Mouse (Mus musculus): Measurements from ENCODE around the gene Cdk4. TPM values are rescaled to one million over a fixed set of nuclear protein-coding genes. Genes with fewer than 3 reads are reported as not detected.
A peak's percentile ranks its signal among the peaks of the same experiment; 100 is the strongest.

Cdk4 gene
- polyA plus RNA-seq, 1 experiment from 2014 or later, result 2,916 TPM

DNA sequence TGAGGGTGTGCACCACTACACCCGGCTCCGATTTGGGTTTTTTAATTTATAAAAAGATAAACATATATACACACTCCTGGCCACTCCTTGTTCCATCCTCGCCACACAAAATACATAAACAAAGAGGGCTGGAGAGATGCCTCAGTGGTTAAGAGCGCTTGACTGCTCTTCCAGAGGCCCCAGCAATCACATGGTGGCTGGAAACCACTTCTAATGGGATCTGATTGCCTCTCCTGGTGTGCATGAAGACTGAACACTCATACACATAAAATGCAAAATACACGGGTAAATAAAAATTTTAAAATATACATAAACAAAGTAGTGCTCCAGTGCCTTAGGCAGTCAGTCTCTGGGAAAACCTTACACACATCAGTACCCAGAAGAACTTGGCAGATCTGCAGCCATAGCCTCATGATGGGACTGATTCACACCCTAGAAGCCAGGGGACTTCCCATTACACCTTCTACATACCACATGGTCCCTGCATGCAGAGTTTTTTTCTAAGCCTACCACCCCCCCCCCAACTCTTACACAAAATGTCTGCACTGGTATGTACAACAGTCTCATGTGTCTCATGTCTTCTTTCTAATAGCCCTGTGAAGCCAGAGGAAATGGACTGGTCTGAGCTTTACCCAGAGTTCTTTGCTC is 20.7 kb upstream of the Cdk4 start:
- H3K27ac ChIP-seq (replicated peaks), result peak overlapping the region; percentile 89
- H3K4me3 ChIP-seq, result peak overlapping the region; percentile 77
- peaks cover 32% of the 10 kb centered on the region for H3K4me1 ChIP-seq
- no peaks in the 10 kb centered on the region for H3K9me3 ChIP-seq (replicated peaks)
- WGBS, result 22% methylated on average over 5 of the region's 5 CpGs
- no peak for DNase-seq (ENCODE audit: low spot score)
- H3K27me3 ChIP-seq (ENCODE audit: low read depth, poor library complexity, severe bottlenecking), result peaks cover 28% of the 10 kb centered on the region
- H3K36me3 ChIP-seq, result peaks cover 29% of the 10 kb centered on the region

DNA sequence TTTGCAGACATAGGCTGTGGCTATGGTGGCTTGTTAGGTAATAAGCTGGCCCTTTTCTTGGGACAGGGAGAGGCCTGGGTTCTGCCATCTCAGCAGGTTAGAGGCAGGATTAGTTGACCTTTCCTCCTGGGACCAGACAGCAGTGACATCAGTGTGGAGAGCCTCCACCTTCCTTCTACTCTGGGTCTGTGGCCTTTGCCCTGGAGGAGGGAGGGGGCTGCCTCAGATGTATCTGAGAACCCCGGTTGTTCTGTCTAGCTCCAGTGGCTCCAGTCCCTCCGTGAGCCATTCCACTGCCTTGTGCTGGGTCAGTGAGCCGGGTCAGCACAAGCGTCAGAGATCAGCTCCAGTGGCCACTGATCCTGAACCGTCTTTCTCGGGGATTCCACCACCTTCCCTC is 20.1 kb upstream of the Cdk4 start:
- H3K4me1 ChIP-seq, result peaks cover 30% of the 10 kb centered on the region
- peaks cover 29% of the 10 kb centered on the region for H3K36me3 ChIP-seq
- 60% methylated on average over 6 of the region's 6 CpGs for WGBS
- H3K27me3 ChIP-seq (ENCODE audit: low read depth, poor library complexity, severe bottlenecking), result peaks cover 34% of the 10 kb centered on the region
- peak overlapping the region; percentile 77; the same call in 1 of the 2 replicates for H3K4me3 ChIP-seq
- H3K27ac ChIP-seq (replicated peaks), result no peak overlapping the region
- no peaks in the 10 kb centered on the region for H3K9me3 ChIP-seq (replicated peaks)
- no peak for DNase-seq (ENCODE audit: low spot score)

DNA sequence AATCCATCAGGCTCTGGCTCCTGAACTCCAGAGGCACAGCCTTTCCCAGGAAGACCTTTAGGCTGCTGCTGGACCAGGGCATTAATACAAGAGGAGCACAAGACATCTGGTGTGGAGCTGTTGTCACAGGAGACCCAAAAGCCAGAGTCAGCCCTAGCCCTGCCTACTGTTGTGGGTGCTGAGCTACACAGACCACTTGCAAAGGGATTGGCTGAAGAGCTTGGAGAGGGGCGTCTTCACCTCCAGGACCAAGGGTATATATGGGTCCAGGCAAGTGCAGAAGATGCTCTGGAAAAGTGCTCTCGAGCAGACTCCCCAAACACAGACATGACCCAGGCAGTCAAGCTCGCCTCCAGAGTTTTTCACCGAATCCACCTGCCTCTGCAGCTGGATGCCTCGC is 15.4 kb upstream of the Cdk4 start, which contains the start of gene Cyp27b1:
Cyp27b1 (plus strand) TSS at position 297 of the 400 bp plus-strand sequence.
- H3K4me1 ChIP-seq, result peaks cover 25% of the 10 kb centered on the region
- no peaks in the 10 kb centered on the region for H3K9me3 ChIP-seq (replicated peaks)
- 25% methylated on average over 5 of the region's 5 CpGs for WGBS
- peaks cover 60% of the 10 kb centered on the region for H3K27me3 ChIP-seq (ENCODE audit: low read depth, poor library complexity, severe bottlenecking)
- H3K4me3 ChIP-seq, result peak within 1 kb of the TSS; percentile 34
- H3K36me3 ChIP-seq, result peaks cover 29% of the 10 kb centered on the region
- no peak within 1 kb of the TSS for H3K27ac ChIP-seq (replicated peaks)
- DNase-seq (ENCODE audit: low spot score), result no peak

DNA sequence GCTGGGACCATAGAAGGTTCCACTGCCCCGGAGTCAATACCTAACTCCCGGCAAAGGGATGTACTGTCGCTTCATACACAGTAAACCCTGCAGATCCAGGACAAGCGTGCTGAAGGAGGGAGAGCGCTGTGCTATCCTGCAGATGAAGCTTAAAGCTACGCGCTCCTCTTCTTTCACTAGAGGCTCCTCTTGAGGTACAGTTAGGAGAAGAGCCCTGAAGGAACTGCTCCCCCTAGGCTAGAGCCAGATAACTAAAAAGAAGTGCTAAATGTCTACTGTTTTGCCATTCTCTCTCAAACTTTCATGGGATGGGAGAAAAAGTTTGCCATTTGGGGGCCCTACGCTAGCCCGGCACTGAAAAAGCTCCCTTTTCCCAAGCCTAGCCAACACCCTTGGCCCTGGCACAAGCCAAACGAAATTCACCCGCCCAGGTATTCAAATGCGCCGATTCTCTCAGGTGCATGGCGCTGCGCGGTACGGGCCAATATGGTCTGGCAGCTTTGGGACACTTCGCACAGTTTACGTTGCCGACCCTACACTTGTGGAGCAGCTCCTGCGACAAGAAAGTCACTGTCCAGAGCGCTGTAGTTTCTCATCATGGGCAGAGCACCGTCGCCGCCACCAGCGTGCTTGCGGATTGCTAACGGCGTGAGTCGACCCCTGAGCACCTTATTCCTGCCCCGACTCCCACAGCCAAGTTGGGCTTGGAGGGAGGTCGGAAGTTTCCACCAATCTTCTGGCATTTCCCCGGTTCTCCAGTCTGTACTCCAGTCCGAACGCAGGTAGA is 14.5 kb upstream of the Cdk4 start:
- WGBS, result 6% methylated on average over 35 of the region's 35 CpGs
- Histone ChIP-seq H3K27me3 (ENCODE audit: low read depth, poor library complexity, severe bottlenecking) (peaks cover 60% of the 10 kb centered on the region), H3K4me1 (peaks cover 18% of the 10 kb centered on the region), H3K36me3 (peaks cover 26% of the 10 kb centered on the region), H3K27ac (replicated peaks) (no peak overlapping the region), H3K4me3 (peak overlapping the region; percentile 34), H3K9me3 (replicated peaks) (no peaks in the 10 kb centered on the region)
- peak; percentile 30 for DNase-seq (ENCODE audit: low spot score)

DNA sequence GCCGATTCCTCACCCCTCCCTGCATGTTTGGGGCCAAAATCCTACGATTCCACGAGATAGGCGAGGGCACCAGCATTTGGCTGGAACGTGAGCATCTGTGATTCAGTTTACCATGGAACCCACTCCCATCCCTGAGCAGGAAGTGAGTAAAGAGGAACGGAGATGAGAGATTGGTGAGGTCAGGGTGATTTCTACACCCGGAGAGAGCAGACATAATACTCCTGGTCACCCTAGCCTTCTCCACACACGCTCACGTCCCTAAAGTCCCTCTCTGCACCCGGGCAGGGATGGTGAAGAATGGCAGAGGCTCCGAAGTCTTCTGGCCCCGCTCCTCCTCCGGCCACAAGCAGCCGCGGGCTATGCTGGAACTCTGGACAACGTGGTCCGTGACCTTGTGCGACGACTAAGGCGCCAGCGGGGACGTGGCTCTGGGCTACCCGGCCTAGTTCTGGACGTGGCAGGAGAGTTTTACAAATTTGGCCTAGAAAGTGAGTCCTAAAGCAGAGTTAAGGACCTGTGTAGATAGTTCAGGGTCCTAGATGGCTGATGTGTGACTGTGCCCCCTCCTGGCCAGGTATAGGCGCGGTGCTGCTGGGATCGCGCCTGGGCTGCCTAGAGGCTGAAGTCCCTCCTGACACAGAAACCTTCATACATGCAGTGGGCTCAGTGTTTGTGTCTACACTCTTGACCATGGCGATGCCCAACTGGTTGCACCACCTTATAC is 13.8 kb upstream of the Cdk4 start:
- 3% methylated on average over 29 of the region's 29 CpGs for WGBS
- Histone ChIP-seq H3K27me3 (ENCODE audit: low read depth, poor library complexity, severe bottlenecking) (peaks cover 60% of the 10 kb centered on the region), H3K27ac (replicated peaks) (no peak overlapping the region), H3K36me3 (peaks cover 27% of the 10 kb centered on the region), H3K9me3 (replicated peaks) (no peaks in the 10 kb centered on the region), H3K4me3 (peak overlapping the region; percentile 34), H3K4me1 (peaks cover 18% of the 10 kb centered on the region)
- peak; percentile 37 for DNase-seq (ENCODE audit: low spot score)

DNA sequence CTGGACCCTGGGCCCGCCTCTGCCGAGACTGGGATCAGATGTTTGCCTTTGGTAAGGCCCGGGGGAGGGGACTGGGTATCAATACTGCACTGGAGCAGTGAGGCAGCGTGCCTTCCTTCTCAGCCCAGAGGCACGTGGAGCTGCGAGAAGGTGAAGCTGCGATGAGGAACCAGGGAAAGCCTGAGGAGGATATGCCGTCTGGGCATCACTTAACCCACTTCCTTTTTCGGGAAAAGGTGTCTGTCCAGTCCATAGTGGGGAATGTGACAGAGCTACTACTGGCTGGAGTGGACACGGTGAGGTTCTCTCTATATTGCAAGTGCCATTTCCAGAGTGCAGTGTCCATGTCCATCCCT is 13.2 kb upstream of the Cdk4 start:
- Histone ChIP-seq H3K27ac (replicated peaks) (no peak overlapping the region), H3K4me1 (peaks cover 18% of the 10 kb centered on the region), H3K9me3 (replicated peaks) (no peaks in the 10 kb centered on the region), H3K36me3 (peaks cover 27% of the 10 kb centered on the region), H3K27me3 (ENCODE audit: low read depth, poor library complexity, severe bottlenecking) (peaks cover 60% of the 10 kb centered on the region), H3K4me3 (peak overlapping the region; percentile 34; the same call in 1 of the 2 replicates)
- no peak for DNase-seq (ENCODE audit: low spot score)
- WGBS, result 17% methylated on average over 10 of the region's 10 CpGs

DNA sequence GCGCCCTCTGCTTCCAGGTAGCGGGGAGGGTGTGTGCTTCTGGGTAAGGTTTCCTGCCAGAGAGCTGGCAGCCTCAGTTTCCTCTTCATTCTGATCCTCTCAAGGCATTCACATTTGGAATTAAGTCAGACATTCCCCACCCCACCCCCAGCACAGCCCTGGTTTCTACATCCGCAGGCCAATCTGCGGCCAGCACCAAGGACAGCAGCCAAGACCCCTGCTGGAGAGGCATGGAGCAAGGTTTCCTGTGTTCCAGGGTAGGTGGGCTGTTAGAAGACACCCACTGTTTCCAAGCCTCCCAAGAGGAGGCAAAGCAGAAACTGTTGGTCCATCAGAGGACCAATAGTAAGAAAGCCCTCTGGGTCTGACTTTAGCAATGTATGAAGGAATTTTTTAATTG is 8.7 kb upstream of the Cdk4 start:
- Histone ChIP-seq H3K9me3 (replicated peaks) (no peaks in the 10 kb centered on the region), H3K4me3 (no peak overlapping the region), H3K4me1 (peaks cover 31% of the 10 kb centered on the region), H3K36me3 (peaks cover 45% of the 10 kb centered on the region), H3K27ac (replicated peaks) (no peak overlapping the region), H3K27me3 (ENCODE audit: low read depth, poor library complexity, severe bottlenecking) (peaks cover 48% of the 10 kb centered on the region)
- no peak for DNase-seq (ENCODE audit: low spot score)
- WGBS, result 75% methylated on average over 4 of the region's 4 CpGs

DNA sequence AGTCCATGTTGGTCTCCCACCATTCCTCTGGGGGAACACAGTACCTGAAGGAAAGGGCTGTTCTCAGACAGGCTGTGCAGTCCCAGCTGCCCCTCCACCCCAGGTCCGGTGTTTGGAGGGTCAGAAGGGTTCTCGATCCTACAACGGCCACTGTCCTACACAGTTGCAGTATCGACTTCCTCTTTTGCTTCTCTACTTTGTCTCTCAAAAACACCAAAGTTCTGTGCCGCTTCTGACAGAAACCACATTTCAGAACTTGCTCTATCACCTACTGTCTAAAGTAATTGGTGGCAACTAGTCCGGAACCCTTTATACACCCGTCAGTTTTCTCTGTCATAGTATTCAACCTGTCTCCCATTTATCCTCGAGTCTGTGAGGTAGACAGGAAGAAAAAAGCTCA is 7.9 kb upstream of the Cdk4 start:
- Histone ChIP-seq H3K36me3 (peaks cover 45% of the 10 kb centered on the region), H3K27me3 (ENCODE audit: low read depth, poor library complexity, severe bottlenecking) (peaks cover 43% of the 10 kb centered on the region), H3K4me1 (peaks cover 35% of the 10 kb centered on the region), H3K4me3 (no peak overlapping the region), H3K9me3 (replicated peaks) (no peaks in the 10 kb centered on the region), H3K27ac (replicated peaks) (no peak overlapping the region)
- DNase-seq (ENCODE audit: low spot score), result no peak
- WGBS, result 94% methylated on average over 8 of the region's 8 CpGs

DNA sequence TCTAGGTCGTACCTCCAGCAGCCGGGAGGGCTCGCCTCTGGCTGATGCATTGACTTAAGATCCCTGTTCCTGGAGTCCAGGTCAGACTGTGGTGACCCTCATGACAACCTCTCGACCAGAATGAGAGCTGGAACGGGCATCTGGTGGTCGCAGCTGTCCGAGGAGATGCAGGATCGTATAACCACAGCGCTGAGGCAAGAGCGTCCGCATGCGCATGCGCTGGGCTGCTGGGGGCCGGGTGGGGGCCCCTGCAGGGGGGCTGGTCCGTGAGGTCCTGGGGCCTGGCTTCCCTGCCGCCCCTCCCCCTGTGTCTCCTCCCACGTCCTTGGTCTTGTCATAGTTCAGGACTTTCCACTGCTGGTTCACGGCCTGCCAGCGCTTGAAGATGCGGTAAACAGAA is 6.8 kb upstream of the Cdk4 start:
- 90% methylated on average over 20 of the region's 20 CpGs for WGBS
- H3K4me3 ChIP-seq, result no peak overlapping the region
- no peak for DNase-seq (ENCODE audit: low spot score)
- peaks cover 46% of the 10 kb centered on the region for H3K4me1 ChIP-seq
- no peak overlapping the region for H3K27ac ChIP-seq (replicated peaks)
- peaks cover 43% of the 10 kb centered on the region for H3K27me3 ChIP-seq (ENCODE audit: low read depth, poor library complexity, severe bottlenecking)
- no peaks in the 10 kb centered on the region for H3K9me3 ChIP-seq (replicated peaks)
- peaks cover 45% of the 10 kb centered on the region for H3K36me3 ChIP-seq

DNA sequence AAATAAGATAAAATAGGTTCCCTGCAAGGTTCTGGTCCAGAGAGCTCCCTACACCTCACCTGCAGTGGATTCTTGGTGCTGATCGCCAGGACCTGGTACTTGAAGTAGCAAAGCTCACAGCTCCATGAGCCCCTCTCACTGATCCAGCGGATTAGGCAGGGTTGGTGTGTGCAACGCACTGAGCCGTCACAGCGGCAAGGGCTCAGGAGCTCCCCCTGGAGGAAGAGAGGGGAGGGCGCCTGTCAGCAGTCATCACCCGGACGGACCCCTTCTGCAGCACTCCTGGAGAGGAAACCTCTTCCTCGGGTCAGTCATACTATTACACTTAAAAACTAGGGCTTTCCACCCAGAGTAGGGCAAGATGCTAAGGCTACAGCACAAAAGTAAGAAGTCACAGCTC is 5.2 kb upstream of the Cdk4 start:
- H3K4me1 ChIP-seq, result peaks cover 55% of the 10 kb centered on the region
- peak overlapping the region; percentile 99 for H3K4me3 ChIP-seq
- under 1% methylated on average over 9 of the region's 9 CpGs for WGBS
- H3K36me3 ChIP-seq, result peaks cover 45% of the 10 kb centered on the region
- no peaks in the 10 kb centered on the region for H3K9me3 ChIP-seq (replicated peaks)
- DNase-seq (ENCODE audit: low spot score), result peak; percentile 89
- peak overlapping the region; percentile 97; the same call in 1 of the 2 replicates for H3K27ac ChIP-seq (replicated peaks)
- H3K27me3 ChIP-seq (ENCODE audit: low read depth, poor library complexity, severe bottlenecking), result peaks cover 36% of the 10 kb centered on the region

DNA sequence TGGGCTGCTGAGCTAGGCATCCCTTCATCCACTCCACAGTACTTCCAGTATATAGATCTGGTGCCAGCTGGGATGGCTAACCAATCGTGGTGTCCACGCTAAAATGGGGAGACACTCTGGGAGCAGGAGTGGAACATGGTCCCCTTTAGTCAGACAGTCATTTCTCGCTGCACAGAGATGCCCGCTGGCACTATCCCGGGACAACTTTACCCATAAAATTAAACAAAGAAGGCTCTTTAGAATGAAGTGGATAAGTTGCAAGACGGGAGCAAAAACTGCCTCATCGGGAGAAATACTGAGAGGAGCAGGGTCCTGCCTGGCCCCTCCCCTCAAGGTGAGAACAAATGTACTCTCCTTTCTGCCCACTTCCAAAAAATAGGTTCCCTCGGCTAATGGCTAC is 4.6 kb upstream of the Cdk4 start:
- Histone ChIP-seq H3K4me3 (peak overlapping the region; percentile 99), H3K4me1 (peaks cover 55% of the 10 kb centered on the region), H3K9me3 (replicated peaks) (no peaks in the 10 kb centered on the region), H3K27ac (replicated peaks) (peak overlapping the region; percentile 97), H3K36me3 (peaks cover 42% of the 10 kb centered on the region), H3K27me3 (ENCODE audit: low read depth, poor library complexity, severe bottlenecking) (peaks cover 36% of the 10 kb centered on the region)
- WGBS, result 8% methylated on average over 8 of the region's 8 CpGs
- DNase-seq (ENCODE audit: low spot score), result no peak

DNA sequence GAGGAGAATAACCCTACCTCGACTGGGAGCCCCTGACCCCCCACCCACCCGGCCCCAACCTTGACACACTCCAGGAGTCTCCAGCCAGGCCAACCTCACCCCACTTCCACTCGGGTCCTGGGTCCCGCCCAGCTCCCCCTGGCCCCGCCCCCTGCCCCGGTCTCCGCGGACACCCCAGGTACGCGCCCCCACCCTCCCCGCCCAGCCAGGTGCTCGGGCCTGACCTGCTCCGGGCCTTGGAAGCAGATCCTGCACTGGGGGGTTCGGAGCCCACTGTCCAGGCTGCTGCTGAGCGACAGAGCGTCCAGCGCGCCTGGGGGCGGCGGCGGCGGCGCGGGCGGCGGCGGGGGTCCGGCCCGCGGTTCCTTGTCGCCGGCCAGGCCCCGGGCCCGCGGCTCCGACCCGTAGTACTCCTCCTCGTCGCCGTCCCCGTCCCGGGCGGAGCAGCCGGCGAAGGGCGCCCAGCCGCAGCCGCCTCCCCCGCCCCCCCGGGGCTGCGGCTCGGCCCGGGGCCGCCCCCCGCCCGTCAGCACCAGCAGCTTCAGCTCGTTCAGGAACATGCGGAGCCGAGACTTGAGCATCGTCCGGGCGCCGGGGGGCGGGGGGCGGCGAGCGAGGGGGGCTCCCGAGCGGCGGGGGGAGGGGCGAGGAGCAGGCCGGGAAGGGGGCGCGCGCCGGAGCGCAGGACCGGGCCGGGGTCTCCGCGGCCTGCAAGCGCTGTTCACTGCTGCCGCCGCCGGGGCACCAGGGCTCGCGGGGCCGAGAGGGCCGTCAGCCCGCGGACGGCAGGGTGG is 4.0 kb upstream of the Cdk4 start:
- peaks cover 36% of the 10 kb centered on the region for H3K27me3 ChIP-seq (ENCODE audit: low read depth, poor library complexity, severe bottlenecking)
- peak overlapping the region; percentile 99 for H3K4me3 ChIP-seq
- H3K9me3 ChIP-seq (replicated peaks), result no peaks in the 10 kb centered on the region
- peaks cover 56% of the 10 kb centered on the region for H3K4me1 ChIP-seq
- peaks cover 37% of the 10 kb centered on the region for H3K36me3 ChIP-seq
- under 1% methylated on average over 87 of the region's 92 CpGs for WGBS
- peak; percentile 69 for DNase-seq (ENCODE audit: low spot score)
- peak overlapping the region; percentile 97 for H3K27ac ChIP-seq (replicated peaks)

Measured in midbrain, embryonic 10.5 days (tissue).